Mouse (Mus musculus) kidney, postnatal 10 days (tissue): ENCODE data around the gene Msgn1.
A peak's percentile ranks its signal among the peaks of the same experiment; 100 is the strongest.

Source experiments
- DNase-seq: peaks from one replicate; pipeline ENCODE4 v3.0.0; 2021; ENCODE audit warnings: mixed read lengths

Gene Msgn1

GRCm38 (mm10) chr12:11208872-11209271, at the start of gene Msgn1:
Gene Msgn1 (minus strand): TSS chr12:11208972.
- no peak for DNase-seq

GRCm38 (mm10) chr12:11250322-11250721, 41.5 kb upstream of the Msgn1 start:
- no peak for DNase-seq

- DNase-seq: no peak
Observed at GRCm38 (mm10) chr12:11247460-11247859, 38.7 kb upstream of the Msgn1 start.

- no peak for DNase-seq
Observed at GRCm38 (mm10) chr12:11235996-11236395, 27.2 kb upstream of the Msgn1 start.

GRCm38 (mm10) chr12:11230267-11230666, 21.5 kb upstream of the Msgn1 start:
- no peak for DNase-seq

- peak; percentile 24 for DNase-seq
Observed at GRCm38 (mm10) chr12:11226529-11227268, 17.9 kb upstream of the Msgn1 start.

- DNase-seq: no peak
Observed at GRCm38 (mm10) chr12:11226123-11226522, 17.4 kb upstream of the Msgn1 start.

- DNase-seq: no peak
Observed at GRCm38 (mm10) chr12:11224722-11225121, 15.9 kb upstream of the Msgn1 start.

- DNase-seq: no peak
Observed at GRCm38 (mm10) chr12:11223090-11223489, 14.3 kb upstream of the Msgn1 start.

- no peak for DNase-seq
Observed at GRCm38 (mm10) chr12:11222566-11222965, 13.8 kb upstream of the Msgn1 start.

- DNase-seq: peak; percentile 26
Observed at GRCm38 (mm10) chr12:11221524-11222330, 13.0 kb upstream of the Msgn1 start.

GRCm38 (mm10) chr12:11217726-11218250, 9.0 kb upstream of the Msgn1 start:
- no peak for DNase-seq

- DNase-seq: no peak
Observed at GRCm38 (mm10) chr12:11216454-11216853, 7.7 kb upstream of the Msgn1 start.

- DNase-seq: no peak
Observed at GRCm38 (mm10) chr12:11215555-11215954, 6.8 kb upstream of the Msgn1 start.

- DNase-seq: no peak
Observed at GRCm38 (mm10) chr12:11214776-11215175, 6.0 kb upstream of the Msgn1 start.

GRCm38 (mm10) chr12:11212881-11213280, 4.1 kb upstream of the Msgn1 start:
- no peak for DNase-seq

- no peak for DNase-seq
Observed at GRCm38 (mm10) chr12:11210361-11210760, 1.6 kb upstream of the Msgn1 start.

- no peak for DNase-seq
Observed at GRCm38 (mm10) chr12:11209636-11210035, 864 bp upstream of the Msgn1 start.

GRCm38 (mm10) chr12:11206321-11206720, 2.5 kb downstream of the Msgn1 start:
- no peak for DNase-seq

- peak; percentile 51 for DNase-seq
Observed at GRCm38 (mm10) chr12:11203694-11204665, 4.8 kb downstream of the Msgn1 start.

GRCm38 (mm10) chr12:11202476-11202875, 6.3 kb downstream of the Msgn1 start:
- no peak for DNase-seq

GRCm38 (mm10) chr12:11200711-11201110, 8.1 kb downstream of the Msgn1 start:
- DNase-seq: no peak

- no peak for DNase-seq
Observed at GRCm38 (mm10) chr12:11198551-11198950, 10.2 kb downstream of the Msgn1 start.
